Mouse (Mus musculus) cortical plate, adult 2 months (tissue): ENCODE results near the gene Pcbp3.

Experiments used
- CTCF ChIP-seq: fragments of 200-500 bp; IDR thresholded peaks from 2 replicates; pipeline ENCODE4 v1.5.1; 2011; ENCODE audit warnings: mild to moderate bottlenecking, control low read depth, low read length; ENCODE audit not compliant: insufficient read depth; ENCODE audit errors: extremely low read depth
- POLR2A ChIP-seq: fragments of 200-500 bp; IDR thresholded peaks from 2 replicates; pipeline ENCODE4 v1.6.1; 2011; ENCODE audit warnings: mild to moderate bottlenecking, low read length, control low read depth; ENCODE audit not compliant: insufficient read depth; ENCODE audit errors: extremely low read depth

- TF ChIP-seq CTCF (no peak), POLR2A (no peak)
These were observed 196.8 kb downstream of the Pcbp3 start for GRCm38 (mm10) chr10:76764927-76765326.
